ENCODE assay signal across 18 mouse cellular contexts in genomic region chr2:121287850-121288249, GRCm38 (mm10). TPM values are rescaled to one million over a fixed set of nuclear protein-coding genes. Genes with fewer than 3 reads are reported as not detected.
A peak's percentile ranks its signal among the peaks of the same experiment; 100 is the strongest.
DNase-seq lines count a peak whose midpoint lies in the region; ATAC-seq and TF ChIP-seq lines count a peak whose summit lies in the region.
"Had no signal": no experiment of that assay in that cellular context is flagged by ENCODE, and none has a peak within 500 bp of the region (broad histone marks: within the 10 kb centered on the region; RNA-seq: fewer than 3 reads in every experiment).

No protein-coding gene starts in this region.

- peaks cover 2% of the 10 kb centered on the region; the same call in 1 of the 2 replicates for H3K4me1 ChIP-seq in hindbrain, embryonic 11.5 days (replicated peaks; ENCODE audit: control insufficient read depth, insufficient read depth, low read length)
- H3K4me1 ChIP-seq in hindbrain, embryonic 10.5 days (replicated peaks), result peaks cover 33% of the 10 kb centered on the region
- H3K4me1 ChIP-seq in forebrain, embryonic 14.5 days (ENCODE audit: control insufficient read depth, insufficient read depth, low read length), result peaks cover 22% of the 10 kb centered on the region
- H3K4me1 ChIP-seq in hindbrain, embryonic 15.5 days (replicated peaks), result peaks cover 34% of the 10 kb centered on the region
- H3K4me1 ChIP-seq in olfactory bulb, adult 2 months (ENCODE audit: control insufficient read depth, insufficient read depth, low read length), result peaks cover 10% of the 10 kb centered on the region
- peaks cover 13% of the 10 kb centered on the region for H3K4me1 ChIP-seq in kidney, embryonic 15.5 days

- 0 out of 2 replicates have a peak overlapping the region, but pooled peaks have one; percentile 42 for H3K27ac ChIP-seq in hindbrain, embryonic 11.5 days (ENCODE audit: low read depth, low read length)
- H3K27ac ChIP-seq in hindbrain, embryonic 10.5 days, result no peak overlapping the region
- H3K27ac ChIP-seq in forebrain, embryonic 14.5 days (ENCODE audit: low read depth, low read length), result peak overlapping the region; percentile 40; the same call in 1 of the 2 replicates
- peak overlapping the region; percentile 96 for H3K27ac ChIP-seq in hindbrain, embryonic 15.5 days (replicated peaks)
- H3K27ac ChIP-seq in olfactory bulb, adult 2 months (ENCODE audit: insufficient read depth, low read depth, low read length), result peak overlapping the region; percentile 100
- no peak overlapping the region for H3K27ac ChIP-seq in kidney, embryonic 15.5 days
- H3K27ac ChIP-seq: embryonic facial prominence, embryonic 10.5 days; heart, embryonic 10.5 days; limb, embryonic 12.5 days; stomach, embryonic 15.5 days had no signal

- no peak overlapping the region for H3K4me3 ChIP-seq in hindbrain, embryonic 11.5 days (ENCODE audit: low read depth, low read length)
- no peak overlapping the region for H3K4me3 ChIP-seq in hindbrain, embryonic 10.5 days
- no peak overlapping the region for H3K4me3 ChIP-seq in forebrain, embryonic 14.5 days (ENCODE audit: low read depth, low read length)
- no peak overlapping the region for H3K4me3 ChIP-seq in hindbrain, embryonic 15.5 days
- H3K4me3 ChIP-seq in olfactory bulb, adult 2 months (ENCODE audit: insufficient read depth, low read depth, low read length), result no peak overlapping the region
- no peak overlapping the region for H3K4me3 ChIP-seq in kidney, embryonic 15.5 days (replicated peaks)
- H3K4me3 ChIP-seq: heart, embryonic 10.5 days; stomach, embryonic 15.5 days had no signal

- no peak overlapping the region for H3K4me2 ChIP-seq in hindbrain, embryonic 11.5 days (replicated peaks; ENCODE audit: low read depth, low read length)
- H3K4me2 ChIP-seq in forebrain, embryonic 14.5 days (ENCODE audit: low read length), result no peak overlapping the region
- H3K4me2 ChIP-seq in hindbrain, embryonic 15.5 days, result peak overlapping the region; percentile 71
- H3K4me2 ChIP-seq in kidney, embryonic 15.5 days, result no peak overlapping the region
- H3K4me2 ChIP-seq: stomach, embryonic 15.5 days had no signal

- TF ChIP-seq POLR2A in olfactory bulb, adult 2 months (IDR thresholded peaks at IDR 0.05; ENCODE audit: insufficient read depth, low read depth, low read length), result no peak

- H3K36me3 ChIP-seq in hindbrain, embryonic 11.5 days (ENCODE audit: control insufficient read depth, insufficient read depth, low read length), result no peaks in the 10 kb centered on the region
- H3K36me3 ChIP-seq in hindbrain, embryonic 10.5 days, result no peaks in the 10 kb centered on the region
- no peaks in the 10 kb centered on the region for H3K36me3 ChIP-seq in forebrain, embryonic 14.5 days (ENCODE audit: control insufficient read depth, insufficient read depth, low read length)
- no peaks in the 10 kb centered on the region for H3K36me3 ChIP-seq in hindbrain, embryonic 15.5 days
- H3K36me3 ChIP-seq in kidney, embryonic 15.5 days, result no peaks in the 10 kb centered on the region
- H3K36me3 ChIP-seq: embryonic facial prominence, embryonic 10.5 days; heart, embryonic 10.5 days; limb, embryonic 12.5 days; stomach, embryonic 15.5 days had no signal

- no peaks in the 10 kb centered on the region for H3K9me3 ChIP-seq in hindbrain, embryonic 11.5 days (ENCODE audit: control insufficient read depth, low read length)
- H3K9me3 ChIP-seq in hindbrain, embryonic 10.5 days, result no peaks in the 10 kb centered on the region
- H3K9me3 ChIP-seq in forebrain, embryonic 14.5 days (replicated peaks; ENCODE audit: control insufficient read depth, low read length), result no peaks in the 10 kb centered on the region
- no peaks in the 10 kb centered on the region for H3K9me3 ChIP-seq in hindbrain, embryonic 15.5 days
- no peaks in the 10 kb centered on the region for H3K9me3 ChIP-seq in kidney, embryonic 15.5 days (replicated peaks)
- H3K9me3 ChIP-seq: embryonic facial prominence, embryonic 10.5 days; heart, embryonic 10.5 days; limb, embryonic 12.5 days; stomach, embryonic 15.5 days had no signal

- H3K9ac ChIP-seq in hindbrain, embryonic 11.5 days (ENCODE audit: low read depth, low read length), result no peak overlapping the region
- H3K9ac ChIP-seq in forebrain, embryonic 14.5 days (ENCODE audit: low read length), result no peak overlapping the region
- no peak overlapping the region for H3K9ac ChIP-seq in hindbrain, embryonic 15.5 days
- H3K9ac ChIP-seq in kidney, embryonic 15.5 days, result no peak overlapping the region
- H3K9ac ChIP-seq: limb, embryonic 12.5 days; stomach, embryonic 15.5 days had no signal

- WGBS in hindbrain, embryonic 11.5 days, result 67% methylated on average over 2 of the region's 2 CpGs
- WGBS in hindbrain, embryonic 10.5 days, result 77% methylated on average over 2 of the region's 2 CpGs
- 47% methylated on average over 2 of the region's 2 CpGs for WGBS in forebrain, embryonic 14.5 days
- 25% methylated on average over 2 of the region's 2 CpGs for WGBS in hindbrain, embryonic 15.5 days
- WGBS in olfactory bulb, adult 2 months, result 23% methylated on average over 2 of the region's 2 CpGs
- 77% methylated on average over 2 of the region's 2 CpGs for WGBS in kidney, embryonic 15.5 days

- TF ChIP-seq CTCF in olfactory bulb, adult 2 months (IDR thresholded peaks at IDR 0.05; ENCODE audit: insufficient read depth, low read depth, low read length), result no peak

- ATAC-seq in hindbrain, embryonic 11.5 days (ENCODE audit: low FRiP score), result no peak
- no peak for ATAC-seq in forebrain, embryonic 14.5 days
- ATAC-seq in hindbrain, embryonic 15.5 days (ENCODE audit: low FRiP score, low read depth), result no peak
- ATAC-seq in kidney, embryonic 15.5 days (replicated peaks; ENCODE audit: low FRiP score), result no peak
- ATAC-seq: CD4-positive, CD25-positive, alpha-beta regulatory T cell, adult 4 months had no signal

- DNase-seq in hindbrain, embryonic 11.5 days (ENCODE audit: low spot score), result no peak
- no peak for DNase-seq in hindbrain, embryonic 10.5 days (ENCODE audit: low spot score)
- DNase-seq in forebrain, embryonic 14.5 days (ENCODE audit: low spot score), result peak; percentile 71
- DNase-seq in spleen, postnatal 10 days (ENCODE audit: low spot score in 2 of 2), result no peak
- DNase-seq: adrenal gland, postnatal 25 days; gastrocnemius, postnatal 10 days; heart, postnatal 36 days; kidney, adult 11 months; kidney, postnatal 25 days; lung, postnatal 36 days had no signal

- 0 out of 2 replicates have a peak, but pooled peaks cover 2% of the 10 kb centered on the region for H3K27me3 ChIP-seq in hindbrain, embryonic 11.5 days (ENCODE audit: control insufficient read depth, insufficient read depth, low read length)
- peaks cover 43% of the 10 kb centered on the region for H3K27me3 ChIP-seq in hindbrain, embryonic 10.5 days (ENCODE audit: insufficient read depth, poor library complexity, severe bottlenecking)
- H3K27me3 ChIP-seq in forebrain, embryonic 14.5 days (replicated peaks; ENCODE audit: control insufficient read depth, insufficient read depth, low read length), result no peaks in the 10 kb centered on the region
- H3K27me3 ChIP-seq in hindbrain, embryonic 15.5 days, result no peaks in the 10 kb centered on the region
- H3K27me3 ChIP-seq in kidney, embryonic 15.5 days, result peaks cover 36% of the 10 kb centered on the region

RNA-seq across cellular contexts. Expression of gene Map1a, which starts 1.6 kb away (rescaled TPM):
- 14.9 and 20.8 TPM in 2 replicates for polyA plus RNA-seq in hindbrain, embryonic 11.5 days (2014; fragmentation: Nextera tagmentation; extraction: Ambion mirVana)
- polyA plus RNA-seq in hindbrain, embryonic 10.5 days (2016; fragmentation: Nextera tagmentation; extraction: Ambion mirVana), result 11.7 and 15.0 TPM in 2 replicates
- 12.7 and 23.2 TPM in 2 replicates for polyA plus RNA-seq in forebrain, embryonic 14.5 days (2014; fragmentation: Nextera tagmentation; extraction: Ambion mirVana)
- 31.2 and 46.4 TPM in 2 replicates for polyA plus RNA-seq in hindbrain, embryonic 15.5 days (2015; fragmentation: Nextera tagmentation; extraction: Ambion mirVana)
- polyA plus RNA-seq in olfactory bulb, adult 2 months (2012; ENCODE audit: insufficient read depth, insufficient read length, low replicate concordance, missing spikeins), result 93.5 and 210 TPM in 2 replicates
- polyA plus RNA-seq in kidney, embryonic 15.5 days (2015; fragmentation: Nextera tagmentation; extraction: Ambion mirVana), result 3.1 and 3.2 TPM in 2 replicates

RNA-seq across cellular contexts. Expression of gene Trp53bp1, which starts 16.6 kb away (rescaled TPM):
- 132 and 164 TPM in 2 replicates for polyA plus RNA-seq in hindbrain, embryonic 11.5 days (2014; fragmentation: Nextera tagmentation; extraction: Ambion mirVana)
- polyA plus RNA-seq in hindbrain, embryonic 10.5 days (2016; fragmentation: Nextera tagmentation; extraction: Ambion mirVana), result 121 and 123 TPM in 2 replicates
- polyA plus RNA-seq in forebrain, embryonic 14.5 days (2014; fragmentation: Nextera tagmentation; extraction: Ambion mirVana), result 116 and 164 TPM in 2 replicates
- 148 and 171 TPM in 2 replicates for polyA plus RNA-seq in hindbrain, embryonic 15.5 days (2015; fragmentation: Nextera tagmentation; extraction: Ambion mirVana)
- polyA plus RNA-seq in olfactory bulb, adult 2 months (2012; ENCODE audit: insufficient read depth, insufficient read length, low replicate concordance, missing spikeins), result 272 TPM in 1 of 2 replicates, not detected in the other
- 72.9 and 73.7 TPM in 2 replicates for polyA plus RNA-seq in kidney, embryonic 15.5 days (2015; fragmentation: Nextera tagmentation; extraction: Ambion mirVana)

Comparison
In these comparisons a context has a peak if more than half of its experiments do, and no peak if none do; other contexts are left out.
1. H3K27ac ChIP-seq: peak in hindbrain, embryonic 11.5 days (single experiment), forebrain, embryonic 14.5 days (single experiment), hindbrain, embryonic 15.5 days (single experiment) and olfactory bulb, adult 2 months (single experiment); none in hindbrain, embryonic 10.5 days (single experiment) and kidney, embryonic 15.5 days (single experiment).